ENCODE assay signal across 23 mouse cellular contexts in the genomic region with DNA sequence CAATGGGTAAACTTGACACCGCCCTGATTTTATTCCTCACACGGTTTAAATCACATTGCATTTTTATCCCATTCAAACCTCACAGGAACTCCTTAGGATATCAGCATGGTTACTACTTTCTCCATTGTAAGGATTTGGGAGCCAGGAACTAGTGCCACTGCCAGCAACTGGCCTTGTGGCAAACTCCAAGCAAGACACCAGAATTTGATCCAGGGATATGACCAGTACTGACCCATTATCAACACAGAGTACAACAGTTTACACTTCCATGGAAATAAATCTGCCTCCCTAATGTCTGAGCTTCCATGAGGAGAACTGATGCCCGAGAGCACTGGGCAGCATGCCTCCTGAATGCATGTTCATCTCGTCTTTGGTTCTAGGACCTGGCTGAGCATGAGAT. TPM values are rescaled to one million over a fixed set of nuclear protein-coding genes. Genes with fewer than 3 reads are reported as not detected.
DNase-seq lines count a peak whose midpoint lies in the region; ATAC-seq lines count a peak whose summit lies in the region.
"Had no signal": no experiment of that assay in that cellular context is flagged by ENCODE, and none has a peak within 500 bp of the region (broad histone marks: within the 10 kb centered on the region; RNA-seq: fewer than 3 reads in every experiment).

No protein-coding gene starts in this region.

- ATAC-seq in heart, embryonic 11.5 days (replicated peaks; ENCODE audit: insufficient number of reproducible peaks, low FRiP score, low TSS enrichment), result no peak
- ATAC-seq in heart, embryonic 16.5 days (replicated peaks; ENCODE audit: extremely low read depth, insufficient read depth, low FRiP score), result no peak
- ATAC-seq in intestine, embryonic 16.5 days, result no peak
- no peak for ATAC-seq in liver, embryonic 15.5 days (ENCODE audit: insufficient read depth)
- ATAC-seq: CD4-positive, CD25-positive, alpha-beta regulatory T cell, adult 4 months; forebrain, embryonic 13.5 days; hindbrain, embryonic 16.5 days had no signal

- no peak overlapping the region for H3K4me3 ChIP-seq in heart, embryonic 10.5 days
- H3K4me3 ChIP-seq in heart, embryonic 11.5 days (ENCODE audit: low read depth, low read length), result no peak overlapping the region
- no peak overlapping the region for H3K4me3 ChIP-seq in heart, embryonic 16.5 days (ENCODE audit: low read length)
- H3K4me3 ChIP-seq in intestine, embryonic 16.5 days (ENCODE audit: low read length), result no peak overlapping the region
- H3K4me3 ChIP-seq in liver, embryonic 15.5 days (replicated peaks), result no peak overlapping the region
- H3K4me3 ChIP-seq: erythroblast, embryonic 14.5 days; forebrain, embryonic 13.5 days; left cerebral cortex, adult 2 months; limb, embryonic 12.5 days; midbrain, embryonic 12.5 days; neural tube, embryonic 13.5 days had no signal

- H3K36me3 ChIP-seq in heart, embryonic 10.5 days, result no peaks in the 10 kb centered on the region
- H3K36me3 ChIP-seq in heart, embryonic 11.5 days (ENCODE audit: control insufficient read depth, insufficient read depth, low read length), result no peaks in the 10 kb centered on the region
- no peaks in the 10 kb centered on the region for H3K36me3 ChIP-seq in heart, embryonic 16.5 days (ENCODE audit: control insufficient read depth, insufficient read depth)
- no peaks in the 10 kb centered on the region for H3K36me3 ChIP-seq in intestine, embryonic 16.5 days (ENCODE audit: control insufficient read depth, insufficient read depth, low read length)
- no peaks in the 10 kb centered on the region for H3K36me3 ChIP-seq in liver, embryonic 15.5 days (replicated peaks)
- H3K36me3 ChIP-seq: limb, embryonic 12.5 days; midbrain, embryonic 12.5 days; neural tube, embryonic 13.5 days had no signal

- 84% methylated on average over 4 of the region's 4 CpGs for WGBS in heart, embryonic 10.5 days
- 81% methylated on average over 4 of the region's 4 CpGs for WGBS in heart, embryonic 11.5 days (ENCODE audit: insufficient replicate concordance)
- WGBS in heart, embryonic 16.5 days, result 76% methylated on average over 4 of the region's 4 CpGs
- 58% methylated on average over 4 of the region's 4 CpGs for WGBS in intestine, embryonic 16.5 days
- 54% methylated on average over 4 of the region's 4 CpGs for WGBS in liver, embryonic 15.5 days (ENCODE audit: insufficient replicate concordance)

- intact Hi-C loops in heart, postnatal 36 days (cut with DNase I), result no loop called here

- peaks cover 23% of the 10 kb centered on the region for H3K4me1 ChIP-seq in heart, embryonic 10.5 days
- peaks cover 7% of the 10 kb centered on the region; the same call in 1 of the 2 replicates for H3K4me1 ChIP-seq in heart, embryonic 11.5 days (ENCODE audit: control insufficient read depth, insufficient read depth, low read length)
- H3K4me1 ChIP-seq in heart, embryonic 16.5 days (ENCODE audit: control insufficient read depth, insufficient read depth, low read length), result peaks cover 18% of the 10 kb centered on the region
- peaks cover 12% of the 10 kb centered on the region; the same call in 1 of the 2 replicates for H3K4me1 ChIP-seq in intestine, embryonic 16.5 days (ENCODE audit: control insufficient read depth, insufficient read depth, low read length)
- H3K4me1 ChIP-seq in liver, embryonic 15.5 days (replicated peaks), result peaks cover 16% of the 10 kb centered on the region

- no peaks in the 10 kb centered on the region for H3K27me3 ChIP-seq in heart, embryonic 10.5 days (ENCODE audit: insufficient read depth, poor library complexity, severe bottlenecking)
- no peaks in the 10 kb centered on the region for H3K27me3 ChIP-seq in heart, embryonic 11.5 days (ENCODE audit: control insufficient read depth, insufficient read depth, low read length)
- H3K27me3 ChIP-seq in heart, embryonic 16.5 days (ENCODE audit: control insufficient read depth, insufficient read depth, low read length), result no peaks in the 10 kb centered on the region
- H3K27me3 ChIP-seq in intestine, embryonic 16.5 days (replicated peaks; ENCODE audit: control insufficient read depth, insufficient read depth, low read length), result no peaks in the 10 kb centered on the region
- no peaks in the 10 kb centered on the region for H3K27me3 ChIP-seq in liver, embryonic 15.5 days
- H3K27me3 ChIP-seq: forebrain, embryonic 13.5 days; limb, embryonic 12.5 days; midbrain, embryonic 12.5 days; neural tube, embryonic 13.5 days had no signal

- no peak overlapping the region for H3K9ac ChIP-seq in heart, embryonic 11.5 days (ENCODE audit: low read depth, low read length)
- no peak overlapping the region for H3K9ac ChIP-seq in heart, embryonic 16.5 days (ENCODE audit: low read length)
- no peak overlapping the region for H3K9ac ChIP-seq in intestine, embryonic 16.5 days (ENCODE audit: low read depth, low read length)
- no peak overlapping the region for H3K9ac ChIP-seq in liver, embryonic 15.5 days
- H3K9ac ChIP-seq: forebrain, embryonic 13.5 days; limb, embryonic 12.5 days; midbrain, embryonic 12.5 days; neural tube, embryonic 13.5 days had no signal

- H3K4me2 ChIP-seq in heart, embryonic 11.5 days, result no peak overlapping the region
- H3K4me2 ChIP-seq in heart, embryonic 16.5 days (ENCODE audit: low read depth, low read length), result no peak overlapping the region
- H3K4me2 ChIP-seq in intestine, embryonic 16.5 days (ENCODE audit: low read depth, low read length), result 0 out of 2 replicates have a peak overlapping the region, but pooled peaks have one; percentile 2
- no peak overlapping the region for H3K4me2 ChIP-seq in liver, embryonic 15.5 days
- H3K4me2 ChIP-seq: forebrain, embryonic 13.5 days; limb, embryonic 12.5 days; midbrain, embryonic 12.5 days; neural tube, embryonic 13.5 days had no signal

- H3K9me3 ChIP-seq in heart, embryonic 10.5 days, result no peaks in the 10 kb centered on the region
- no peaks in the 10 kb centered on the region for H3K9me3 ChIP-seq in heart, embryonic 11.5 days (replicated peaks; ENCODE audit: control insufficient read depth, low read length)
- no peaks in the 10 kb centered on the region for H3K9me3 ChIP-seq in heart, embryonic 16.5 days (replicated peaks; ENCODE audit: control insufficient read depth, low read length)
- no peaks in the 10 kb centered on the region for H3K9me3 ChIP-seq in intestine, embryonic 16.5 days (ENCODE audit: control insufficient read depth, low read length)
- no peaks in the 10 kb centered on the region for H3K9me3 ChIP-seq in liver, embryonic 15.5 days (replicated peaks)
- H3K9me3 ChIP-seq: forebrain, embryonic 13.5 days; limb, embryonic 12.5 days; midbrain, embryonic 12.5 days; neural tube, embryonic 13.5 days had no signal

- no peak for DNase-seq in heart, embryonic 10.5 days (ENCODE audit: low spot score)
- DNase-seq in heart, postnatal 36 days, result no peak
- DNase-seq in layer of hippocampus, adult 9-10 months (ENCODE audit: low spot score), result no peak
- DNase-seq: cerebellum, adult 11-12 months; cerebellum, adult 9-11 months; gastrocnemius, postnatal 36 days; kidney, postnatal 10 days; right cerebral cortex, postnatal 4 days; thymus, adult 2 months; thymus, postnatal 36 days had no signal

- H3K27ac ChIP-seq in heart, embryonic 10.5 days, result peak overlapping the region; percentile 32; the same call in 1 of the 2 replicates
- H3K27ac ChIP-seq in heart, embryonic 11.5 days (ENCODE audit: low read depth, low read length), result no peak overlapping the region
- H3K27ac ChIP-seq in heart, embryonic 16.5 days (ENCODE audit: low read length), result peak overlapping the region; percentile 25
- peak overlapping the region; percentile 66 for H3K27ac ChIP-seq in intestine, embryonic 16.5 days (ENCODE audit: low read length)
- 0 out of 2 replicates have a peak overlapping the region, but pooled peaks have one; percentile 45 for H3K27ac ChIP-seq in liver, embryonic 15.5 days (replicated peaks)
- H3K27ac ChIP-seq: forebrain, embryonic 13.5 days; left cerebral cortex, adult 2 months; limb, embryonic 12.5 days; midbrain, embryonic 12.5 days; neural tube, embryonic 13.5 days had no signal

RNA-seq across cellular contexts. Expression of a gene that starts 15.5 kb away (rescaled TPM):
- 0.39 and 2.7 TPM in 2 replicates for polyA plus RNA-seq in heart, embryonic 10.5 days (2016; fragmentation: Nextera tagmentation; extraction: Ambion mirVana)
- polyA plus RNA-seq in heart, embryonic 11.5 days (2014; fragmentation: Nextera tagmentation; extraction: Ambion mirVana), result 0.86 and 1.2 TPM in 2 replicates
- 3.1 and 3.4 TPM in 2 replicates for polyA plus RNA-seq in heart, embryonic 16.5 days (2015; fragmentation: Nextera tagmentation; extraction: Ambion mirVana)
- total RNA-seq in heart, postnatal 36 days (2021), result 1 to 10 TPM; 4.6 to 5.8 TPM
- 3.3 and 3.8 TPM in 2 replicates for polyA plus RNA-seq in intestine, embryonic 16.5 days (2015; fragmentation: Nextera tagmentation; extraction: Ambion mirVana)
- 6.7 and 8.6 TPM in 2 replicates for polyA plus RNA-seq in liver, embryonic 15.5 days (2015; fragmentation: Nextera tagmentation; extraction: Ambion mirVana)
- total RNA-seq: common myeloid progenitor, adult 5-6 weeks had no signal
- polyA plus RNA-seq: erythroblast, embryonic 14.5 days had no signal

RNA-seq across cellular contexts. Expression of a gene that starts 57.4 kb away (rescaled TPM):
- 365 and 443 TPM in 2 replicates for polyA plus RNA-seq in heart, embryonic 10.5 days (2016; fragmentation: Nextera tagmentation; extraction: Ambion mirVana)
- 435 and 522 TPM in 2 replicates for polyA plus RNA-seq in heart, embryonic 11.5 days (2014; fragmentation: Nextera tagmentation; extraction: Ambion mirVana)
- 455 and 485 TPM in 2 replicates for polyA plus RNA-seq in heart, embryonic 16.5 days (2015; fragmentation: Nextera tagmentation; extraction: Ambion mirVana)
- total RNA-seq in heart, postnatal 36 days (2021), result 100 to 1,000 TPM; 309 to 323 TPM
- polyA plus RNA-seq in intestine, embryonic 16.5 days (2015; fragmentation: Nextera tagmentation; extraction: Ambion mirVana), result 250 and 256 TPM in 2 replicates
- 108 and 113 TPM in 2 replicates for polyA plus RNA-seq in liver, embryonic 15.5 days (2015; fragmentation: Nextera tagmentation; extraction: Ambion mirVana)
